21 mouse cellular contexts compared by ENCODE assay signal in genomic region chr11:42954169-42954568, GRCm38 (mm10).
DNase-seq lines count a peak whose midpoint lies in the region; ATAC-seq and TF ChIP-seq lines count a peak whose summit lies in the region.
"Had no signal": no experiment of that assay in that cellular context is flagged by ENCODE, and none has a peak within 500 bp of the region (broad histone marks: within the 10 kb centered on the region; RNA-seq: fewer than 3 reads in every experiment).

No protein-coding gene starts in this region.

- no peak for TF ChIP-seq POLR2A in limb, embryonic 14.5 days (IDR thresholded peaks at IDR 0.05; ENCODE audit: borderline replicate concordance, extremely low read depth, insufficient read depth, insufficient read length)

- H3K9me3 ChIP-seq in limb, embryonic 12.5 days, result no peaks in the 10 kb centered on the region
- H3K9me3 ChIP-seq in limb, embryonic 10.5 days (replicated peaks), result no peaks in the 10 kb centered on the region
- H3K9me3 ChIP-seq in limb, embryonic 13.5 days, result no peaks in the 10 kb centered on the region
- no peaks in the 10 kb centered on the region for H3K9me3 ChIP-seq in limb, embryonic 14.5 days (ENCODE audit: control insufficient read depth, low read length)
- no peaks in the 10 kb centered on the region for H3K9me3 ChIP-seq in hindbrain, embryonic 14.5 days (ENCODE audit: control insufficient read depth, low read length)

- no peak overlapping the region for H3K4me2 ChIP-seq in limb, embryonic 12.5 days
- H3K4me2 ChIP-seq in limb, embryonic 13.5 days (replicated peaks), result no peak overlapping the region
- H3K4me2 ChIP-seq in limb, embryonic 14.5 days (replicated peaks; ENCODE audit: low read depth, low read length, severe bottlenecking), result no peak overlapping the region
- no peak overlapping the region for H3K4me2 ChIP-seq in hindbrain, embryonic 14.5 days (replicated peaks)

- no peak overlapping the region for H3K27ac ChIP-seq in limb, embryonic 12.5 days
- H3K27ac ChIP-seq in limb, embryonic 10.5 days, result no peak overlapping the region
- H3K27ac ChIP-seq in limb, embryonic 13.5 days, result no peak overlapping the region
- H3K27ac ChIP-seq in limb, embryonic 14.5 days (replicated peaks; ENCODE audit: low read depth, low read length), result no peak overlapping the region
- no peak overlapping the region for H3K27ac ChIP-seq in hindbrain, embryonic 14.5 days

- H3K27me3 ChIP-seq in limb, embryonic 12.5 days, result 0 out of 2 replicates have a peak, but pooled peaks cover 4% of the 10 kb centered on the region
- H3K27me3 ChIP-seq in limb, embryonic 10.5 days (ENCODE audit: low read depth, poor library complexity, severe bottlenecking), result no peaks in the 10 kb centered on the region
- no peaks in the 10 kb centered on the region for H3K27me3 ChIP-seq in limb, embryonic 13.5 days
- no peaks in the 10 kb centered on the region for H3K27me3 ChIP-seq in limb, embryonic 14.5 days (ENCODE audit: control insufficient read depth, insufficient read depth, low read length)
- no peaks in the 10 kb centered on the region for H3K27me3 ChIP-seq in hindbrain, embryonic 14.5 days (ENCODE audit: control insufficient read depth, insufficient read depth, low read length)
- H3K27me3 ChIP-seq: CH12.LX, Patski had no signal

- H3K9ac ChIP-seq in limb, embryonic 12.5 days (replicated peaks), result no peak overlapping the region
- H3K9ac ChIP-seq in limb, embryonic 13.5 days, result no peak overlapping the region
- no peak overlapping the region for H3K9ac ChIP-seq in limb, embryonic 14.5 days (ENCODE audit: low read depth, low read length, severe bottlenecking)
- no peak overlapping the region for H3K9ac ChIP-seq in hindbrain, embryonic 14.5 days

- no peaks in the 10 kb centered on the region for H3K4me1 ChIP-seq in limb, embryonic 12.5 days (replicated peaks)
- H3K4me1 ChIP-seq in limb, embryonic 10.5 days, result no peaks in the 10 kb centered on the region
- 0 out of 2 replicates have a peak, but pooled peaks cover 5% of the 10 kb centered on the region for H3K4me1 ChIP-seq in limb, embryonic 13.5 days
- no peaks in the 10 kb centered on the region for H3K4me1 ChIP-seq in limb, embryonic 14.5 days (ENCODE audit: control insufficient read depth, insufficient read depth, low read length)
- H3K4me1 ChIP-seq in hindbrain, embryonic 14.5 days (replicated peaks; ENCODE audit: control insufficient read depth, insufficient read depth, low read length), result no peaks in the 10 kb centered on the region

- no peaks in the 10 kb centered on the region for H3K36me3 ChIP-seq in limb, embryonic 12.5 days
- no peaks in the 10 kb centered on the region for H3K36me3 ChIP-seq in limb, embryonic 10.5 days
- H3K36me3 ChIP-seq in limb, embryonic 13.5 days, result no peaks in the 10 kb centered on the region
- H3K36me3 ChIP-seq in limb, embryonic 14.5 days (ENCODE audit: control insufficient read depth, insufficient read depth, low read length), result no peaks in the 10 kb centered on the region
- H3K36me3 ChIP-seq in hindbrain, embryonic 14.5 days (replicated peaks; ENCODE audit: control insufficient read depth, insufficient read depth), result no peaks in the 10 kb centered on the region
- H3K36me3 ChIP-seq: G1E had no signal

- 46% methylated on average over 5 of the region's 5 CpGs for WGBS in limb, embryonic 12.5 days
- 84% methylated on average over 5 of the region's 5 CpGs for WGBS in limb, embryonic 10.5 days
- 32% methylated on average over 5 of the region's 5 CpGs for WGBS in limb, embryonic 13.5 days
- 36% methylated on average over 5 of the region's 5 CpGs for WGBS in limb, embryonic 14.5 days
- WGBS in hindbrain, embryonic 14.5 days, result 74% methylated on average over 5 of the region's 5 CpGs

- DNase-seq in limb, embryonic 10.5 days (ENCODE audit: low spot score), result no peak
- DNase-seq in limb, embryonic 14.5 days (ENCODE audit: low spot score), result no peak
- no peak for DNase-seq in hindbrain, embryonic 14.5 days (ENCODE audit: low spot score)
- DNase-seq in retina, embryonic 14.5 days (ENCODE audit: low spot score), result no peak
- DNase-seq: adrenal gland, adult 2 months; adrenal gland, adult 8-10 months; adrenal gland, postnatal 10 days; adrenal gland, postnatal 14 days; adrenal gland, postnatal 25 days; adrenal gland, postnatal 36 days; B cell, adult 2 months; cerebellum, adult 11 months; cerebellum, adult 11-12 months; cerebellum, adult 18-20 months had no signal

- peak; percentile 71 for ATAC-seq in limb, embryonic 12.5 days (ENCODE audit: insufficient number of reproducible peaks, insufficient read depth, low FRiP score, low TSS enrichment, low read depth)
- ATAC-seq in limb, embryonic 13.5 days (ENCODE audit: low FRiP score, low read depth), result peak; percentile 66; the same call in 1 of the 2 replicates
- peak; percentile 63; the same call in 1 of the 2 replicates for ATAC-seq in limb, embryonic 14.5 days (ENCODE audit: low FRiP score, low read depth)
- ATAC-seq in hindbrain, embryonic 14.5 days (ENCODE audit: low FRiP score), result no peak
- ATAC-seq: activated CD4-positive, CD25-positive, alpha-beta regulatory T cell, adult 4 months; CD4-positive, CD25-positive, alpha-beta regulatory T cell, adult 4 months; Patski had no signal

- H3K4me3 ChIP-seq in limb, embryonic 12.5 days (replicated peaks), result no peak overlapping the region
- H3K4me3 ChIP-seq in limb, embryonic 10.5 days, result no peak overlapping the region
- H3K4me3 ChIP-seq in limb, embryonic 13.5 days, result no peak overlapping the region
- no peak overlapping the region for H3K4me3 ChIP-seq in limb, embryonic 14.5 days (replicated peaks; ENCODE audit: low read length)
- no peak overlapping the region for H3K4me3 ChIP-seq in hindbrain, embryonic 14.5 days (replicated peaks; ENCODE audit: low read length)
